Mouse (Mus musculus) heart, postnatal 0 days (tissue): ENCODE measurements around the gene Serpina3c. TPM values are rescaled to one million over a fixed set of nuclear protein-coding genes. Genes with fewer than 3 reads are reported as not detected.

Experiments used
- ATAC-seq: fragments of 200-750 bp; cut with Nextera tagmentation; 2 replicates; pipeline ENCODE4 v1.8.0; 2017; ENCODE audit warnings: low read depth, moderate number of reproducible peaks, moderate library complexity; ENCODE audit not compliant: insufficient read depth
- DNase-seq: peaks from one replicate; pipeline ENCODE4 v3.0.0-alpha.2; 2016; ENCODE audit warnings: low spot score
- H3K27ac ChIP-seq: fragments of 300-500 bp; sonication (generic); 2 replicates; pipeline ENCODE4 v1.5.1; 2014; ENCODE audit warnings: low read depth, mild to moderate bottlenecking
- H3K27me3 ChIP-seq: fragments of 300-500 bp; sonication (generic); 2 replicates; pipeline ENCODE4 v1.6.1; 2014; ENCODE audit warnings: low read length, mixed read lengths; ENCODE audit not compliant: control insufficient read depth, insufficient read depth
- H3K36me3 ChIP-seq: fragments of 300-500 bp; sonication (generic); replicated peaks from 2 replicates; pipeline ENCODE4 v1.6.1; 2014; ENCODE audit warnings: low read length, mixed read lengths; ENCODE audit not compliant: control insufficient read depth, insufficient read depth
- H3K4me1 ChIP-seq: fragments of 300-500 bp; sonication (generic); 2 replicates; pipeline ENCODE4 v1.6.1; 2014; ENCODE audit warnings: antibody characterized with exemption; ENCODE audit not compliant: control insufficient read depth, insufficient read depth
- H3K4me2 ChIP-seq: fragments of 300-500 bp; sonication (generic); 2 replicates; pipeline ENCODE4 v1.6.1; 2014; ENCODE audit warnings: low read depth, mild to moderate bottlenecking, low read length, moderate library complexity
- H3K4me3 ChIP-seq: fragments of 300-500 bp; sonication (generic); 2 replicates; pipeline ENCODE4 v1.5.1; 2014; ENCODE audit warnings: low read depth, low read length
- H3K9ac ChIP-seq: fragments of 300-500 bp; sonication (generic); replicated peaks from 2 replicates; pipeline ENCODE4 v1.6.1; 2014; ENCODE audit warnings: low read depth, low read length, mixed read lengths
- H3K9me3 ChIP-seq: fragments of 300-500 bp; sonication (generic); replicated peaks from 2 replicates; pipeline ENCODE4 v1.6.1; 2016; ENCODE audit warnings: low read length; ENCODE audit not compliant: control insufficient read depth
- CTCF ChIP-seq: IDR thresholded peaks from 2 replicates; pipeline ENCODE4 v1.5.1; 2016; ENCODE audit warnings: antibody characterized with exemption, control low read depth, low read depth
- EP300 ChIP-seq: IDR thresholded peaks from 2 replicates; pipeline ENCODE4 v1.6.1; 2016; ENCODE audit warnings: antibody characterized with exemption, low read depth
- WGBS: fragments of 180-500 bp; shearing (Covaris S2); extraction: QIAGEN DNeasy Blood & Tissue Kit; methylation state at CpG from one replicate; pipeline ENCODE4 v1.1.7; 2014; 5-methylcytosine and 5-hydroxymethylcytosine counted together
- polyA plus RNA-seq: library from polyadenylated mRNA; unstranded; fragments of >200 nt; fragmentation: Nextera tagmentation; extraction: Ambion mirVana; gene quantifications from 2 replicates; pipeline ENCODE4 v1.2.1, GENCODE M21; 2015
- total RNA-seq: library from RNA; depleted of rRNA; stranded (reverse); fragments of >200 nt; gene quantifications from 2 replicates; pipeline ENCODE4 v1.2.3, GENCODE M21; 2014; ENCODE audit warnings: low replicate concordance

Gene Serpina3c
- total and polyA plus RNA-seq, 2 experiments from 2014 or later: 0.07 to 0.84 TPM

DNA sequence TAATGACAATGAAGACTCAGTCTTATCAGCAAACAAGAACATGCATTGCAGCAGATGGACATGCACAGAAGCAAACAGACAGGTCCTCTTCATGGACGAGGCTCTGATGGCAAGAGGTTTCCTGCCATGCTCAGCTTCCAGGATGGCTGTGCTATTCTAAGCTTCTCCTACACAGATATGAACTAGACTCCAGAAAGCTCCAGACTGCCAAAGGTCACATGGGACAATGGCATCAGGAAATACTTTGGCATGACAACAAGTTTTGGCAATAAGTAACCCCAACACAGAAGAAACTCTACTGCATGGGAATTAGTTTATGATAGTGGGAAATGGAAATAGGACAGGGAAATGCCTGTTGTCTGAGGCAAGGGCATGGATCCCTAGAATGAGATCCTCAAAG lies 10.4 kb downstream of the Serpina3c start:
- WGBS: 23% methylated on average over 1 of the region's 1 CpGs
- H3K9ac ChIP-seq: no peak overlapping the region
- no peaks in the 10 kb centered on the region for H3K4me1 ChIP-seq
- no peaks in the 10 kb centered on the region for H3K9me3 ChIP-seq
- TF ChIP-seq CTCF (no peak), EP300 (no peak)
- DNase-seq: no peak
- no peak overlapping the region for H3K4me2 ChIP-seq
- no peaks in the 10 kb centered on the region for H3K36me3 ChIP-seq
- H3K27ac ChIP-seq: no peak overlapping the region
- no peak for ATAC-seq
- H3K27me3 ChIP-seq: no peaks in the 10 kb centered on the region
- no peak overlapping the region for H3K4me3 ChIP-seq

DNA sequence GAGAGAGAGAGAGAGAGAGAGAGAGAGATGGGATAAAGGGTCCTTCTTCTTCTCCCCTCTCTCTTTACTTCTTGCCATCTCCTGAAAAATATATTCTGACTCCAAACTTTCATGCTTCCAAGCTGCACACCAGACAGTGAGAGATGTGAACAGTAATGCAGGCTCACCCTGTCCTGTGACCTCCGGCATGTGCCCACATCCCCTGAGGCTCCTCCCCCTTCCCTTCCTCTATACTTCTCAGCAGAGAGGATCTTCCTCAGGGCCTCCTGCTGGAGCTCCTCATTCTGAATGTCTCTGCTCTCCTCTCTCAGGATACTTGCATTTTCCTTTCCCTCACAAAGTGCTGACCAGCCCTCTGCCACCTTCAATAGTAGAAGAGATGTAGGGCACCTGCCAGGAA lies 11.2 kb downstream of the Serpina3c start:
- no peaks in the 10 kb centered on the region for H3K9me3 ChIP-seq
- ATAC-seq: no peak

DNA sequence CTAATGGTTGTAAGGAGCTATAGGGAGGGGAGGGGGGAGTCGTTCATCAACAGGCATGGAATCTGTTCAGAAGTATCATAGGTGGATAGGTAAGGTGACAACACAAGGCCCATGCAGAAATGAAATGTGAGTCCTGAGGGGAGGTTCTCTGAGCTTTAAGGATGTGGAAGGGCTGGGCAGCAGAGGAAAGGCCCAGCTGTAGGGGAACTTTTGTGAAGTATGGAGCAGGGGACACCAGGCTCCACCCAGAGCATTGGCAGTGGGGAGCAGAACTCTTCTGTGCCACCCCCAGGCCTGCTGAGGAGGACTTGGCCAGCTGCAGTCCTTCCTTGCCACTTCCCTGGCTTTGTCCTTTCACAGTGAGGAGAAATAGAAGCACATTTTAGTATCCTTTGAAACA lies 12.2 kb downstream of the Serpina3c start:
- no peaks in the 10 kb centered on the region for H3K27me3 ChIP-seq

More for the DNA sequence above, 11.2 kb downstream of the Serpina3c start:
- Histone ChIP-seq H3K27ac (no peak overlapping the region), H3K4me1 (no peaks in the 10 kb centered on the region), H3K4me2 (no peak overlapping the region), H3K36me3 (no peaks in the 10 kb centered on the region), H3K27me3 (no peaks in the 10 kb centered on the region), H3K9ac (no peak overlapping the region), H3K4me3 (no peak overlapping the region)
- DNase-seq: no peak
- TF ChIP-seq EP300 (no peak), CTCF (no peak)
- WGBS: 35% methylated on average over 1 of the region's 1 CpGs

DNA sequence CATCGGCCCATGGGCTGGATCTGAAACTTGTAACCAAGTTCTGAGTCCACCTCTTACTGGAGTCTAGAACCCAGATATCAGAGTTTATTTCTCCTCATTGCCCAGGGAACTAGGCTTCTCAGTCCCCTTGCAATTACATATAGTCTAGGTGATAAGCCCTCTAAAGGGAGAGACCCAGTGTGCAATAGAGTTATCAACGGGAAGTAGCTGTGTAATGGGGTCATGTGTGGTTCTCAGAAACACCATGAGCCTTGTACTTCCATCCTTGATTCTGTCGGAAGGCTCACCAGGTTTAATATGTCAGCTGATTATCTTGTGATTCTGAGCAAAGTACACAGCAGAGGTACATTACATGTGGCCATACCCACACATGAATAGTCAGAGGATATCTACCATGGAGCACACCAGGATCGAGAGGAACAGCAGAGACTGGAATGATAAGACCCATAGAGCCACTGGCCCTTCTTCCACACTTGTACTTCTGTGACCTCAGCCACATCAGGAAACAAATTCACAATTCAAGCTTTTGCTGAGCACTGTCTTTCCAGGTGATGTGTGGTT lies 13.0 kb downstream of the Serpina3c start:
- WGBS: 82% methylated on average over 4 of the region's 4 CpGs
- DNase-seq: no peak

More for the DNA sequence above, 12.2 kb downstream of the Serpina3c start:
- no peaks in the 10 kb centered on the region for H3K36me3 ChIP-seq
- H3K4me3 ChIP-seq: no peak overlapping the region
- no peak for DNase-seq
- no peak overlapping the region for H3K9ac ChIP-seq
- H3K4me1 ChIP-seq: no peaks in the 10 kb centered on the region
- ATAC-seq: no peak
- TF ChIP-seq EP300: no peak
- no peak for TF ChIP-seq CTCF
- 77% methylated on average over 1 of the region's 1 CpGs for WGBS
- no peaks in the 10 kb centered on the region for H3K9me3 ChIP-seq
- no peak overlapping the region for H3K27ac ChIP-seq
- no peak overlapping the region for H3K4me2 ChIP-seq

DNA sequence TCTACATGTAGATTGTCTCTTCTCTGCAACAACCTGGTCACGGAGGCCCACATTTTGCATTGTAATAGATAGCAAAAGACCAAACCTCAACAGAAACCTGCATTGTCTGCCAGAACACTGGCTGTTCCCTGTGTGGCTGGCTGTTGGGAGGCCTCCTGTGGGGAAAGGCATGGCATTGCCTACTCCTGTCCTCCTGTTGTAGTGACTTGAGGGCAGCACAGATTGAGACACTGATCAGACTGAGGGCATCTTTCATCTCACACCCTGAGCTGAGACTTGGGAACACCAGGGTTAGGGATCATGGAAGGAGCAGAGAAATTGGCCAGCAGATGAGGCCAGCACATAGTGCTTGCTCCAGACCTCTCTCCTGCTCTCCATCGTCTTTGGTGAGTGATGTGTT lies 15.5 kb downstream of the Serpina3c start:
- 72% methylated on average over 2 of the region's 2 CpGs for WGBS
- no peak overlapping the region for H3K9ac ChIP-seq

More for the DNA sequence above, 13.0 kb downstream of the Serpina3c start:
- TF ChIP-seq CTCF: no peak
- no peak for TF ChIP-seq EP300
- Histone ChIP-seq H3K4me1 (no peaks in the 10 kb centered on the region), H3K9ac (no peak overlapping the region), H3K36me3 (no peaks in the 10 kb centered on the region), H3K4me3 (no peak overlapping the region), H3K27ac (no peak overlapping the region), H3K4me2 (no peak overlapping the region), H3K9me3 (no peaks in the 10 kb centered on the region), H3K27me3 (no peaks in the 10 kb centered on the region)
- ATAC-seq: no peak

DNA sequence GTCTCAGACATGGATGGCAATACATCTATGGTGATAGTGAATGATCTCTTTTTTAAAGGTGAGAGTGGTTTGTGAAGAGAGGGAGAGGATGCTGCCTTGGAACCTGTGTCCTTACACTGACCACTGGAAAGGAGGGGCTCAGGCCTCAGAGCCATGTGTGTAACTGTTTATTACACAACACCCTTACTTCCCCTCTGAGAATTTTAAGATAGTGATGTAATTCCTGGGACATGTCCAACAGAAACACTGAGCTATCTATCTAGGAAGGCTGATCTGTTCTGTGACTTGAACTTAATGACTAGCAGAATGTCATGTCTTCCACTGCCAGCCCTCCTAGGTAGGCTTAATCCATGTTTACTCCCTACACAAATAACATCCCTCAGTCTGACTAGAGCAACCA lies 22.6 kb downstream of the Serpina3c start:
- H3K27ac ChIP-seq: 0 out of 2 replicates have a peak overlapping the region, but pooled peaks have one; percentile 11
- no peaks in the 10 kb centered on the region for H3K9me3 ChIP-seq
- H3K4me2 ChIP-seq: no peak overlapping the region
- TF ChIP-seq EP300 (no peak), CTCF (no peak)
- H3K36me3 ChIP-seq: no peaks in the 10 kb centered on the region
- H3K4me1 ChIP-seq: no peaks in the 10 kb centered on the region
- DNase-seq: no peak
- H3K9ac ChIP-seq: no peak overlapping the region
- H3K4me3 ChIP-seq: no peak overlapping the region
- no peaks in the 10 kb centered on the region for H3K27me3 ChIP-seq
- ATAC-seq: peak; percentile 30; the same call in 1 of the 2 replicates

More for the DNA sequence above, 15.5 kb downstream of the Serpina3c start:
- no peak for TF ChIP-seq EP300
- TF ChIP-seq CTCF: no peak
- ATAC-seq (no peak), DNase-seq (no peak)
- Histone ChIP-seq H3K4me3 (no peak overlapping the region), H3K36me3 (no peaks in the 10 kb centered on the region), H3K4me2 (no peak overlapping the region), H3K27ac (no peak overlapping the region), H3K9me3 (no peaks in the 10 kb centered on the region), H3K4me1 (no peaks in the 10 kb centered on the region), H3K27me3 (no peaks in the 10 kb centered on the region)
